Mouse (Mus musculus): ENCODE data around the gene Bcl2l13. TPM values are rescaled to one million over a fixed set of nuclear protein-coding genes. Genes with fewer than 3 reads are reported as not detected.

Bcl2l13 gene
- total RNA-seq, 2 experiments from 2014 or later = 45.6 to 50.8 TPM

DNA sequence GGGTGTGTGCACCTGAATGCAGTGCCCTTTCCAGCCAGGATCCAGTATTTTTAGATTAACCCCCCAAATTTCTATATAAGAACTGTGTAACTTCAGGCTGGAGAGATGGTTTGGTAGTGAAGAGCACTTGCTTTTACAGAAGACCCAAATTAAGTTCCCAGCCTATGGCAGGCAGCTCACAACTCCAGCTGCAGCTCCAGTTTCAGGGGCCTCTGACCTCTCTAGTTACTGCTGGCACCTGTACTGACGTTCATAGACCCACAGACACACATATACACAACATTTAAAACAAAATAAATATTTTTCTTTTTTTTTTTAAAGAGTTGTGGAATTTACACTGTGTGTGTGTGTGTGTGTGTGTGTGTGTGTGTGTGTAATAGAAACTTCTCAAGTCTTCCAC, 93.4 kb downstream of the Bcl2l13 start:
- no peak for DNase-seq

DNA sequence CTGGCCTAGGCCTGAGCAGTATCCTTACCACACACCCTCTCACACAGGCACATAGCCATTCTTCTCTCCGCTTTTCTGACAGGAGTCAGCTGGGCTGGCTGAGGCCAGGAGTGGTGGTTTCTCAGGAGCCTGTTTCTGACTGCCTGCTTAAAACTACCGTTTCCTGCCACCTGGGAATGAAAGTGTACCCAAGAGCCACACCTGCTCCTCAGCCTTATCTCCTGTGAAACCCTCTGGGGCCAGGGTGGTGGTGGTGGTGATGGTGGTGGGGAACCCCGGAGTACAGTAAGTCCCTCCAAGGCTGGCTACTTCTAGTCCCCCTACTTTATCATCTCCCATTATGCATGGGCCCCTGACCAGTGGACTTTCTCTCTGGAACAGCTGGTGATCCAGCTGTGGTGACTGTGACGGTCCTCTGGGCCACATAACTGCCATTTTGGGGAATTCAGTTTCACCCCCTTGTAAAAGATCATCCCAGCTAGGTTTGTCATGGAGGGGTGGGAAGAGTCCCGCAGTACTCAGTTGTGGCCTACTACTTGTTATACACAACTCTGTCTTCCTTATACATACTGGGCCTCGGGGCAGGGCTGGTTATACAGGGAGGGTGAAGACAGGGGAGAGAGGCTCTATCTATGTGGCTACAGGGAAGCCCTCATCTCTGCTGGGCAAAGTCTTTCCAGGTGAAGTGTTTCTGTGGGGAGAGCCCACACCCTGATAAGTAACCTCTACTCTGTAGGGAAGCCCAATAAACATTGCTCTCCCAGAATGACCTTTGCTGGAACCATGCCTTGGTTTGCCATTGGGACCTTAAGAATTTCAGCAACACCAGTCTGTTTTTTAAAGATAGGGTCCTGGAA, 94.7 kb downstream of the Bcl2l13 start:
- DNase-seq = no peak

GRCm38 (mm10) chr6:120932597-120932996, 96.6 kb downstream of the Bcl2l13 start:
- DNase-seq = no peak

- DNase-seq = no peak
Observed at GRCm38 (mm10) chr6:120933670-120934069, 97.7 kb downstream of the Bcl2l13 start.

DNA sequence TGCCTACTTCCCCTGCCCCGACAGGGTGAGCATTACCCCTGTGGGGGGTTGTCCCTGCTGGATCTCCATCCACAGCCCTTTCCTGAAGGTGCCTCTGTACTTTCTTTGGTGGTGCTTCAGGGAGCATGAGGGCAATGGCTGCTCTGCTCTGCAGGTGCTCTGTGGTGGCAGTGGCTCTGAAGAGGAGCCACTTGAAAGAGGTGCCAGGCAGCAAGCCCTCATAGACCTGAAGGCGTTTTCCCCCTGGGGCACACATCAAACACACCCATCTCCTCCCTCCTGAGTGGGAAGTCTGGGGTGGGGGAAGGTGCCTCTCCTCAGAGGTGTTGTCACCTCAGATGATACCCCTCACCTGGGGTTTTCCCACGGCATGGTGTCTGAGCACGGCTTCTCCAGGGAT, 98.2 kb downstream of the Bcl2l13 start:
- no peak for DNase-seq

DNA sequence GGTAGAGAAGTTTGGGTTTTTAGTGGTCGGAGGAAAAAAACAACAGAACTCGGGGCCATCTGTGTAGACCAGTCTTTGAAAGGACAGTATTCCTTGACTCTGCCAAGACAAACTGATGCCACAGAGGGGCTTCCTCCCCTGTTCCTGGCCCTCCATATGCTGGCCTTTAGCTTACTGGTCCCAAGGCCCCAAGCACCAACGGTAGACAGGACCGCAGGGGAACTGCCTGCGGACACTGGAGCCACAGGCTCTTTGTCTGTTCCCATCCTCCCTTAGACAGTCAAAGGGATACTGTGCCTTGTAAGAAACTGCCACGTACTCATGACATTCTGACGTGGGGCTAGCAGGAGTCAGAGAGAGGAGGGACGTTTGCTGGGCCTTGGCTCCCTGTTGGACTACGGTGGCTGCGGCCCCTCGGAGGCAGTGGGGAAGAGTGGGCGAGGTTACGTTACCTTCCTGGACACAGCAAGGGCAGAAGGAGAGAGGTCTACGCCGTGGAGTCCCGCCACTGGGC, 101.1 kb downstream of the Bcl2l13 start:
- no peak for DNase-seq

DNA sequence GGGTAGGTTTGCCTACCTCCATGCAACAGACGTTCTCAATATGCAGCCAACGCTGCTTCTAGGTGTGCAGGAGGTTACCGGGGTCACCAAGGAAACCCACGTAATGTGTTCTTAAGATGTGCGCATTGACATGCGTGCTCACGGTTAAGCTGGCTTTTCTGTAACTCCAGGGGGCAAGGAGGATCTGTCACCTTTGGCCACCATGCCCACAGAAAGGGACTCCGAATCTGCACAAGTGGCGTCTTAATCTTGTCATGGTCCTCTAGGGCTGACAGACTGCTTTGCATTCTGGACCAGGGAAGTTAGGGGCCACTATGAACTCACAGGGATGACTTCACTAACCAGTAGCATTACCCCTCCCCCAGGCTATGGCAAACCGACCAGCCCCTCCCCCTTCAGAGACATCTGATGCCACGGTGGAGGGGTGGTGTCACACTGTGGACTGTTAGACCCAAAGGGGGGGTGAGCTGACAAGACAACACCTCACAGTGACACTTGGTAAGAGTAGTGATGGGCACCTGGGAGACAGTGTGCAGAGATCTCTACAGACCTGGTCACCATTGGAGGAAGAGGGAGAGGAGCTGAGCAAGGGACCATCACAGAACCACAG, 102.1 kb downstream of the Bcl2l13 start:
- no peak for DNase-seq

GRCm38 (mm10) chr6:120938763-120939450, 102.9 kb downstream of the Bcl2l13 start:
- no peak for DNase-seq

- DNase-seq = no peak
Observed at GRCm38 (mm10) chr6:120939783-120940182, 103.8 kb downstream of the Bcl2l13 start.

DNA sequence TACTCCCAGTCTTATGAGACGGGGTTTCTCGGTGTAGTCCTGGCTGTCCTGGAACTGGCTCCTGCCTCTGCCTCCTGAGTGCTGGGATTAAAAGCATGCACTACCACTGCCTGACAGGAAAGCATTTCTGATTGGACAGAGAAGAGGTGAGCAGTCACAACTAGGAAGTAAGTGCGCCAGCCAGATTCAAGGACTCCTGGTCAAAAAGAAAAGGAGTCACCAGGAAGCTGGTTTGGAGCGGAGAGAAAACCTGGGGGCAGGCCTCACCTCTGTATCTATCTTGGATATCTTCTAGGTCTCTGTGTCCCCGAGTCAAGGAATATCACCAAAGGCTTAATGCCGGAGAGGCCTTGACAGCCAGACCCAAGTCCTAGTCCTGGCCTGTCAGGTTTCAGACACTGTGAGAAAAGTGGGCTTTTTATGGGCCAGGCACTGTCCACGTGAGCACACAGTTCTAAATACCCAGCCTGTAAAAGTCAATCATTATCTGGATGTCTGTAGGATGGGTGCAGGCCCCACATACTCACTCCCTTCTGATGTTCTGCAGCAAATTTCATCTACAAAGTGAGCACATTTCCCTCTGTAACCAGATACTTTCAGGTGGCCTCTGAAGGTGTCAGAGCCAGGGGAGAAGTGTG, 104.6 kb downstream of the Bcl2l13 start:
- DNase-seq = no peak

DNA sequence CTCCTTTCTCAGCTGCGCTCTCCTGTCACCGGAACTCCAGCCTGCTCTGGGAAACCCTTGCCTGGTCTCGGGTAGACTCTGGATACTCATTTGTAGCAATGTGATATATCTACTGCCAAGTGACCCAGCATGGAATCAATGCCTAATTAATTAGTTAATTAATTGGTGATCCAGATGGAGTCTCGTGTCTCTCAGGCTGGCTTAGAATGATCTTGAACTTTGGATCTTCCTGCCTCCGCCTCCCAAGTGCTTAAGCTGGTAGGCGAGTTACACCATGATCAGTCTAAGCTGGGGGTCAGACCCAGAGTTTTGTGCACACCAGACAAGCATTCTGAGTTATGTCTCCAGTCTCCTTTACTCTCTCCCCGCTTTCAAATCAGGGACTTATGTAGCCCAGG, 105.1 kb downstream of the Bcl2l13 start:
- no peak for DNase-seq

- DNase-seq = no peak
Observed at GRCm38 (mm10) chr6:120941575-120941974, 105.6 kb downstream of the Bcl2l13 start.

Small RNA genes lying within 50 kb of the gene (microRNA-seq; reads per million reads assigned to microRNA genes)
- 0 reads per million in 2 experiments for gene Gm25193

Other genes with a start within 250 kb of the Bcl2l13 start
- 10 to 100 TPM; 16.9 to 18.9 TPM for gene Cecr2, start 169.8 kb upstream of the Bcl2l13 start, total RNA-seq (2021)
- gene Slc25a18, start 62.6 kb upstream of the Bcl2l13 start, total RNA-seq (2021) = under 1 TPM; 0.23 to 0.33 TPM
- gene Atp6v1e1, start 13.4 kb upstream of the Bcl2l13 start, total RNA-seq (2021) = 100 to 1,000 TPM; 133 to 145 TPM
- 1 to 10 TPM; 2.7 to 3.2 TPM for gene Bid, start 80.6 kb downstream of the Bcl2l13 start, total RNA-seq (2021)

Data from gastrocnemius, postnatal 10 days (tissue).